Mouse (Mus musculus): Measurements from ENCODE around the gene Fam167b. TPM values are rescaled to one million over a fixed set of nuclear protein-coding genes. Genes with fewer than 3 reads are reported as not detected.
A peak's percentile ranks its signal among the peaks of the same experiment; 100 is the strongest.

Fam167b gene
- total and polyA plus RNA-seq, 2 experiments from 2014 or later: 6.1 to 6.2 TPM

- whole genome bisulfite sequencing: under 1% methylated on average over 65 of the region's 74 CpGs
- TF ChIP-seq CTCF (IDR thresholded peaks at IDR 0.05; ENCODE audit: low read depth): 0 out of 2 replicates have a peak, but pooled peaks have one; percentile 9
- TF ChIP-seq EP300 (IDR thresholded peaks at IDR 0.05; ENCODE audit: low read depth): peak; percentile 50; the same call in 1 of the 2 replicates
- peaks cover 36% of the 10 kb centered on the region for H3K36me3 ChIP-seq (replicated peaks; ENCODE audit: control insufficient read depth, insufficient read depth, low read length)
- ATAC-seq (ENCODE audit: insufficient read depth, low read depth): peak; percentile 90
- peak; percentile 89 for DNase-seq (ENCODE audit: low spot score)
- H3K27me3 ChIP-seq (ENCODE audit: control insufficient read depth, insufficient read depth, low read length): no peaks in the 10 kb centered on the region
- H3K9ac ChIP-seq (replicated peaks; ENCODE audit: low read depth, low read length): peak within 1 kb of the TSS; percentile 83
- H3K27ac ChIP-seq (ENCODE audit: low read depth): peak within 1 kb of the TSS; percentile 66
- peak within 1 kb of the TSS; percentile 98 for H3K4me2 ChIP-seq (ENCODE audit: low read depth, low read length)
- H3K4me1 ChIP-seq (ENCODE audit: control insufficient read depth, insufficient read depth): peaks cover 15% of the 10 kb centered on the region
- peak within 1 kb of the TSS; percentile 94 for H3K4me3 ChIP-seq (ENCODE audit: low read depth, low read length)
- no peaks in the 10 kb centered on the region for H3K9me3 ChIP-seq (replicated peaks; ENCODE audit: control insufficient read depth, low read length)
Measured at GRCm38 (mm10) chr4:129600233-129601158, 22.1 kb upstream of the Fam167b start, which contains the start of the genes Eif3i and Tmem234. Eif3i (minus strand) TSS chr4:129600648. Tmem234 (plus strand) TSS chr4:129600668.

- Histone ChIP-seq H3K9ac (replicated peaks; ENCODE audit: low read depth, low read length) (no peak overlapping the region), H3K27me3 (ENCODE audit: control insufficient read depth, insufficient read depth, low read length) (no peaks in the 10 kb centered on the region), H3K36me3 (replicated peaks; ENCODE audit: control insufficient read depth, insufficient read depth, low read length) (peaks cover 36% of the 10 kb centered on the region), H3K4me3 (ENCODE audit: low read depth, low read length) (no peak overlapping the region), H3K9me3 (replicated peaks; ENCODE audit: control insufficient read depth, low read length) (no peaks in the 10 kb centered on the region), H3K4me2 (ENCODE audit: low read depth, low read length) (no peak overlapping the region), H3K27ac (ENCODE audit: low read depth) (no peak overlapping the region), H3K4me1 (ENCODE audit: control insufficient read depth, insufficient read depth) (peaks cover 6% of the 10 kb centered on the region; the same call in 1 of the 2 replicates)
- 49% methylated on average over 4 of the region's 4 CpGs for WGBS
- ATAC-seq (ENCODE audit: insufficient read depth, low read depth) (no peak), DNase-seq (ENCODE audit: low spot score) (no peak)
- TF ChIP-seq EP300 (IDR thresholded peaks at IDR 0.05; ENCODE audit: low read depth) (no peak), CTCF (IDR thresholded peaks at IDR 0.05; ENCODE audit: low read depth) (no peak)
Measured at GRCm38 (mm10) chr4:129588865-129589264, 10.5 kb upstream of the Fam167b start.

DNA sequence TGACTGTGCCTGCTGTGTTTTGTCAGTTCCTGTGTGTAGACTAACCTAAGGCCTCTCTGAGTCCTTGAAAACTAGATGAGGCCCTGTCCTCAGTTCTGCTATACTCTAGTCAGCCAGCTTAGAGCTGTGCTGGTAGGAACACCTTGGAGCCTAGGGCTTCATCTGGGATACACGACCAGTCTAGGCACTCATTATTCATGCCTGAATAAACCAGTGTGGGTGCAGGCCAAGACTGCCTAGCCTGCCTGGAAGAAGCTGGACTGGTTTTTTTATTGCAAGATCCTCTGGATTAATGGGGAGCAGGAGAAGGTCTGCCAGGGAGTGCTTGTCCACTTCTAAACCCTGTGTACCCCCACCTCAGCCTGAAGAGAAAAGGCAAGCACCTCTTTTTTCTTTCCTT, 8.6 kb upstream of the Fam167b start:
- Histone ChIP-seq H3K27me3 (ENCODE audit: control insufficient read depth, insufficient read depth, low read length) (no peaks in the 10 kb centered on the region), H3K27ac (ENCODE audit: low read depth) (no peak overlapping the region), H3K4me1 (ENCODE audit: control insufficient read depth, insufficient read depth) (peaks cover 6% of the 10 kb centered on the region; the same call in 1 of the 2 replicates), H3K4me3 (ENCODE audit: low read depth, low read length) (no peak overlapping the region), H3K4me2 (ENCODE audit: low read depth, low read length) (no peak overlapping the region), H3K36me3 (replicated peaks; ENCODE audit: control insufficient read depth, insufficient read depth, low read length) (peaks cover 17% of the 10 kb centered on the region), H3K9me3 (replicated peaks; ENCODE audit: control insufficient read depth, low read length) (no peaks in the 10 kb centered on the region), H3K9ac (replicated peaks; ENCODE audit: low read depth, low read length) (no peak overlapping the region)
- no peak for ATAC-seq (ENCODE audit: insufficient read depth, low read depth)
- no peak for DNase-seq (ENCODE audit: low spot score)
- TF ChIP-seq EP300 (IDR thresholded peaks at IDR 0.05; ENCODE audit: low read depth) (no peak), CTCF (IDR thresholded peaks at IDR 0.05; ENCODE audit: low read depth) (no peak)
- 53% methylated on average over 1 of the region's 1 CpGs for WGBS

- Histone ChIP-seq H3K4me3 (ENCODE audit: low read depth, low read length) (no peak overlapping the region), H3K27me3 (ENCODE audit: control insufficient read depth, insufficient read depth, low read length) (no peaks in the 10 kb centered on the region), H3K9me3 (replicated peaks; ENCODE audit: control insufficient read depth, low read length) (no peaks in the 10 kb centered on the region), H3K4me1 (ENCODE audit: control insufficient read depth, insufficient read depth) (peaks cover 6% of the 10 kb centered on the region; the same call in 1 of the 2 replicates), H3K9ac (replicated peaks; ENCODE audit: low read depth, low read length) (no peak overlapping the region), H3K4me2 (ENCODE audit: low read depth, low read length) (peak overlapping the region; percentile 73), H3K27ac (ENCODE audit: low read depth) (no peak overlapping the region), H3K36me3 (replicated peaks; ENCODE audit: control insufficient read depth, insufficient read depth, low read length) (peaks cover 6% of the 10 kb centered on the region)
- WGBS: 82% methylated on average over 9 of the region's 9 CpGs
- ATAC-seq (ENCODE audit: insufficient read depth, low read depth) (no peak), DNase-seq (ENCODE audit: low spot score) (no peak)
- TF ChIP-seq EP300 (IDR thresholded peaks at IDR 0.05; ENCODE audit: low read depth) (no peak), CTCF (IDR thresholded peaks at IDR 0.05; ENCODE audit: low read depth) (no peak)
Measured at GRCm38 (mm10) chr4:129585773-129586172, 7.4 kb upstream of the Fam167b start.

DNA sequence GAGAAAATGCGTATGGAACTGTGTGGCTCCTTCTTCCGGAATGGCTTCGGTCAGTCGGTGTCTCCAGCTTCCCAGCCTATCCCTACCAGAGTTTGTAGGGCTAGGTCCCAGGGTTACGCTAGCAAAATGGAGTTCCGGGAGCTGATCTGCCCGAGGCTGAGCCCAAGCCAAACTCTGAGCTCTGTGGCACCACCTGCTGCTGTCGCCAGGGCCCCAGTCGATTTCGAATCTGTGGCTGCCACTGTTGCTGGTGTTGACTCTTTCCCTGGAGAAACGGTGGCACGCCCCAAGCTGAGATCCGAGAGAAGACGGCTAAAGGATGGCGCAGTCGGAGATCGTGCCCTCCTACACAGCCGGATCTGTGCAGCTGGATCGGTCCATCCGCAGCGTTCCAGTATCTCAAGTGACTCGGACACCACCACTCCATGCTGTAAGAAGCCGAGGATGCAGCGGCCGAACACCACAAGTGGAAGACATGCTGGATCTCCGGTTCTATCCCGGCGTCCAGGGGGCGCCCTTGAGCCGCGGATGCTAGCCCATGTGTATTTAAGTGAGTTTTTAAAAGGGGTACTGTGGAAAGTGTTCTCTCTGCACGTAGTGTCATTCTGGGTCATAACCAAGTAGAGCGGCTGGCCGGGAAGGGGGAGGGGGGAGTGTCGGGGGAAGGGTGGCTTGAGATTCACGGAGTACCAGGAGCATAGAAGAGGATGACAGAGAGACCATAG, 6.7 kb upstream of the Fam167b start:
- Histone ChIP-seq H3K4me1 (ENCODE audit: control insufficient read depth, insufficient read depth) (peaks cover 6% of the 10 kb centered on the region; the same call in 1 of the 2 replicates), H3K36me3 (replicated peaks; ENCODE audit: control insufficient read depth, insufficient read depth, low read length) (0 out of 2 replicates have a peak, but pooled peaks cover under 1% of the 10 kb centered on the region), H3K4me3 (ENCODE audit: low read depth, low read length) (peak overlapping the region; percentile 50), H3K9me3 (replicated peaks; ENCODE audit: control insufficient read depth, low read length) (no peaks in the 10 kb centered on the region), H3K4me2 (ENCODE audit: low read depth, low read length) (peak overlapping the region; percentile 73), H3K27me3 (ENCODE audit: control insufficient read depth, insufficient read depth, low read length) (no peaks in the 10 kb centered on the region), H3K9ac (replicated peaks; ENCODE audit: low read depth, low read length) (peak overlapping the region; percentile 50), H3K27ac (ENCODE audit: low read depth) (peak overlapping the region; percentile 61)
- TF ChIP-seq EP300 (IDR thresholded peaks at IDR 0.05; ENCODE audit: low read depth) (no peak), CTCF (IDR thresholded peaks at IDR 0.05; ENCODE audit: low read depth) (peak; percentile 66)
- peak; percentile 74 for DNase-seq (ENCODE audit: low spot score)
- WGBS: 2% methylated on average over 36 of the region's 36 CpGs
- ATAC-seq (ENCODE audit: insufficient read depth, low read depth): peak; percentile 81

All from heart, postnatal 0 days (tissue).